In the genomic region with DNA sequence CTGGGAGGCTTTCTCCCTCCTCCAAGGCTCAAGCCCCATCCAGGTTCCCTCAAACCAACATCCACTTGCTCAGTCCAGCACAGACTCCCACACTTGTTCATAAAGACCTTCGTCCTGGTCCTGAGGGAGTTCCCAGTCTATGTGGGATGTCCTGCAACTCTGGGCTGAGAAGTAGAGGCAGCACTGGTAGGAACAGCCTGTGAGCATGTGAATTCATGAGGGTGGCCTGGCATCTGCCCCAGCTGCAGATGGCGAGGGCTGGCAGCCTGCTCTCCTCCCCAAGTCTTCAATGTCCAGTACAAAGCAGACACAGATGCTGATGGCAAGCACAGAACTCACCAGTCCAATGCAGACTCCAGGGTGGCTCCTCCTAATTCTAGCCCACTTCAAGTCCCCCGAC, we compare ENCODE assay signal across 25 mouse cellular contexts. TPM values are rescaled to one million over a fixed set of nuclear protein-coding genes. Genes with fewer than 3 reads are reported as not detected.
DNase-seq lines count a peak whose midpoint lies in the region; ATAC-seq and TF ChIP-seq lines count a peak whose summit lies in the region.
"Had no signal": no experiment of that assay in that cellular context is flagged by ENCODE, and none has a peak within 500 bp of the region (broad histone marks: within the 10 kb centered on the region; RNA-seq: fewer than 3 reads in every experiment).

No protein-coding gene starts in this region.

- no peaks in the 10 kb centered on the region for H3K79me2 ChIP-seq in macrophage (ENCODE audit: inconsistent target)

- no peak for TF ChIP-seq CTCF in cortical plate, adult 2 months (IDR thresholded peaks at IDR 0.05; ENCODE audit: extremely low read depth, insufficient read depth, low read length)

- 0 out of 2 replicates have a peak overlapping the region, but pooled peaks have one; percentile 46 for H3K27ac ChIP-seq in cortical plate, adult 2 months (ENCODE audit: insufficient read depth, low read length)
- peak overlapping the region; percentile 54 for H3K27ac ChIP-seq in macrophage
- H3K27ac ChIP-seq: embryonic facial prominence, embryonic 15.5 days; limb, embryonic 15.5 days; neural tube, embryonic 15.5 days had no signal

- WGBS in macrophage (ENCODE audit: missing documents), result 85% methylated on average over 3 of the region's 3 CpGs

- no peak for TF ChIP-seq POLR2A in cortical plate, adult 2 months (IDR thresholded peaks at IDR 0.05; ENCODE audit: extremely low read depth, insufficient read depth, low read length)

- peaks cover 15% of the 10 kb centered on the region; the same call in 1 of the 2 replicates for H3K36me3 ChIP-seq in macrophage (ENCODE audit: inconsistent target)

- intact Hi-C loops in heart, postnatal 14 days (cut with DNase I), result no loop called here
- intact Hi-C loops in left cerebral cortex, postnatal 4 days (cut with DNase I), result loop anchor here (5.0 kb wide), 1 partner anchor 1071 kb away; no protein-coding TSS in a partner anchor
- intact Hi-C loops in left cerebral cortex, postnatal 14 days (cut with DNase I), result no loop called here

- H3K4me3 ChIP-seq in cortical plate, adult 2 months (ENCODE audit: insufficient read depth, low read length), result no peak overlapping the region
- H3K4me3 ChIP-seq in macrophage (ENCODE audit: inconsistent target), result no peak overlapping the region
- H3K4me3 ChIP-seq: embryonic facial prominence, embryonic 15.5 days; limb, embryonic 15.5 days; neural tube, embryonic 15.5 days had no signal

- peaks cover 1% of the 10 kb centered on the region; the same call in 1 of the 2 replicates for H3K4me1 ChIP-seq in cortical plate, adult 2 months (ENCODE audit: control insufficient read depth, insufficient read depth, low read length)

- ATAC-seq in CD4-positive, CD25-positive, alpha-beta regulatory T cell, adult 4 months, result no peak
- ATAC-seq: hindbrain, embryonic 16.5 days; midbrain, embryonic 16.5 days had no signal

- peak; percentile 80 for DNase-seq in heart, adult 11 months
- no peak for DNase-seq in heart, postnatal 14 days
- DNase-seq in left cerebral cortex, postnatal 4 days, result peak; percentile 49
- DNase-seq in left cerebral cortex, postnatal 14 days (ENCODE audit: low spot score in 2 of 2), result no peak
- DNase-seq: adrenal gland, adult 8-10 months; embryo, embryonic 11 days; gastrocnemius, postnatal 10 days; kidney, adult 18-20 months; kidney, postnatal 14 days; lung, adult 2 months had no signal

RNA-seq across cellular contexts. Expression of gene Plpp2, which starts 4.7 kb away (rescaled TPM):
- total RNA-seq in heart, postnatal 14 days (2021), result 1 to 10 TPM; 2.4 to 3.1 TPM
- 1 to 10 TPM; 7.9 to 9.4 TPM for total RNA-seq in left cerebral cortex, postnatal 4 days (2021)
- 1 to 10 TPM; 2.5 to 3.3 TPM for total RNA-seq in left cerebral cortex, postnatal 14 days (2021)
- polyA plus RNA-seq in cortical plate, adult 2 months (2012; rRNA removed), result 3.4 and 3.6 TPM in 2 replicates
- 10 to 100 TPM in 2 of 26 experiments, 1 to 10 TPM in 24; 1.3 to 11.4 (median 5.0) TPM for total RNA-seq in macrophage (2018; cell fraction: chromatin; rRNA removed)
- total RNA-seq in macrophage (2018; cell fraction: cytosol; rRNA removed), result 10 to 100 TPM in 15 of 26 experiments, 1 to 10 TPM in 11; 6.1 to 21.1 (median 12.6) TPM
- total RNA-seq in macrophage (2018; cell fraction: nucleus; rRNA removed), result 10 to 100 TPM in 11 of 26 experiments, 1 to 10 TPM in 15; 5.2 to 19.4 (median 9.1) TPM
- 5.9 to 18.3 TPM (median 17.5 TPM) in 3 replicates for polyA plus RNA-seq in macrophage (2018)
- 1 to 10 TPM; 2.8 to 3.8 TPM for polyA plus RNA-seq in CD4-positive, CD25-positive, alpha-beta regulatory T cell, adult 4 months (2017; shearing (Covaris generic))

RNA-seq across cellular contexts. Expression of gene Mier2, which starts 16.7 kb away (rescaled TPM):
- 10 to 100 TPM in 1 of 2 experiments, 1 to 10 TPM in 1; 9.2 to 12.4 TPM for total RNA-seq in heart, postnatal 14 days (2021)
- 10 to 100 TPM; 51.2 to 56.5 TPM for total RNA-seq in left cerebral cortex, postnatal 4 days (2021)
- total RNA-seq in left cerebral cortex, postnatal 14 days (2021), result 10 to 100 TPM; 41.7 to 51.4 TPM
- polyA plus RNA-seq in cortical plate, adult 2 months (2012; rRNA removed), result 78.3 and 79.6 TPM in 2 replicates
- 10 to 100 TPM; 21.6 to 80.1 (median 46.1) TPM for total RNA-seq in macrophage (2018; cell fraction: chromatin; rRNA removed)
- total RNA-seq in macrophage (2018; cell fraction: cytosol; rRNA removed), result 10 to 100 TPM in 17 of 26 experiments, 1 to 10 TPM in 9; 4.2 to 16.8 (median 11.8) TPM
- total RNA-seq in macrophage (2018; cell fraction: nucleus; rRNA removed), result 10 to 100 TPM; 13.6 to 74.0 (median 23.2) TPM
- polyA plus RNA-seq in macrophage (2018), result 4.8 to 16.5 TPM (median 12.6 TPM) in 3 replicates
- 10 to 100 TPM; 14.4 to 15.1 TPM for polyA plus RNA-seq in CD4-positive, CD25-positive, alpha-beta regulatory T cell, adult 4 months (2017; shearing (Covaris generic))

RNA-seq across cellular contexts. Expression of gene Theg, which starts 48.8 kb away (rescaled TPM):
- not detected for total RNA-seq in heart, postnatal 14 days (2021)
- not detected for total RNA-seq in left cerebral cortex, postnatal 4 days (2021)
- under 1 TPM in 1 of 2 experiments, not detected in 1; 0.55 TPM for total RNA-seq in left cerebral cortex, postnatal 14 days (2021)
- 1.9 and 2.6 TPM in 2 replicates for polyA plus RNA-seq in cortical plate, adult 2 months (2012; rRNA removed)
- total RNA-seq in macrophage (2018; cell fraction: chromatin; rRNA removed), result not detected
- total RNA-seq in macrophage (2018; cell fraction: cytosol; rRNA removed), result not detected
- not detected for total RNA-seq in macrophage (2018; cell fraction: nucleus; rRNA removed)
- not detected in 3 replicates for polyA plus RNA-seq in macrophage (2018)
- polyA plus RNA-seq in CD4-positive, CD25-positive, alpha-beta regulatory T cell, adult 4 months (2017; shearing (Covaris generic)), result not detected
- total RNA-seq: adrenal gland, adult 8-10 months; gastrocnemius, postnatal 10 days; heart, adult 18-20 months; hematopoietic stem cell, adult 5-6 weeks; left cerebral cortex, postnatal 25 days; megakaryocyte-erythroid progenitor cell, adult 5-6 weeks had no signal
- polyA plus RNA-seq: embryonic facial prominence, embryonic 15.5 days; heart, embryonic 14.5 days; hindbrain, embryonic 16.5 days; limb, embryonic 15.5 days; lung, adult 2 months; midbrain, embryonic 16.5 days; stomach, embryonic 14.5 days; thymus, postnatal 0 days had no signal

Comparison
In these comparisons a context has a peak if more than half of its experiments do, and no peak if none do; other contexts are left out.
1. DNase-seq: peak in heart, adult 11 months (single experiment) and left cerebral cortex, postnatal 4 days (single experiment); none in heart, postnatal 14 days (0 of 2) and left cerebral cortex, postnatal 14 days (0 of 2).